Mouse (Mus musculus): ENCODE results near the gene Uhrf1bp1.

DNA sequence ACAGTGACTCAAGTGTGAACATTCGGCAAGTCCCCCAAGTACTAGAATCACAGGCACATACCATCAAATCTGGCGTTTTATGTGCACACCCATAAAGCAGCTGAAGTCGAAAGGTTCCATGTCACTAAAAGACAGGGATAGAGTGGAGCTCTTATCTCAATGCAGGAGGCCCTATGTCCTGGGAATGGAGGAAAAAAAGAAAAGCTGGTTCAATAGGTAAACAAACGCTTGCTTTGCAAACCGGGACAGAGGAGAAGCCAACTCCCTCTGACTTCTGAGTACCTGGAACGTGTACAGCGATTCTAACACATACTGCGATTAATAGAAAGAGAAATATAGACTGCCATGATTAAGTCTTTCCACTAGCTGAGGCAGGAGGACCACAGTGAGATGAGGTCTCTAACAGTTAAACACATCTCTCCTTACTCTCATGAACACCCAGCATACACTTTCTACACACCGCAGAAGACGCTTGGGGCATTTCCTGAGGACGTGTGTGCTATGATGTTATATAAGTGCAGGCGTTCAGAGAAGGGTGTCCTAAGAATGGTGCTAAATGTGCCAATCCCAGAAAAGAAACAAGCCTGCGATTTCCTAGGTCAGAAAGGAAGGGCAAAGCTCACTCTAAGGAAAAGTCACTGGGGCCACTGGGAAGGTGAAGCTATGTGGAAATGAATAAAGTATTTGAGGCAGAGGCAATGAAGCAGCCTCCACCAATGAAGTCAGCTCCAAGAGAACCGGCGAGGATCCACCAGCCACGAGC is 45.5 kb upstream of the Uhrf1bp1 start:
- no peak for TF ChIP-seq POLR2A (IDR thresholded peaks at IDR 0.05; ENCODE audit: insufficient read depth, low read depth, low read length)
- TF ChIP-seq EP300 (IDR thresholded peaks at IDR 0.05; ENCODE audit: insufficient read depth, low read depth, low read length): no peak
